Mouse (Mus musculus): ENCODE data around the gene Zfp978.
"Not testable (repeated sequence)": the region's sequence is repeated elsewhere in the genome, so short reads cannot be mapped to it uniquely, and the experiment has no call there.

GRCm38 (mm10) chr4:147356042-147356441, 5.1 kb upstream of the Zfp978 start:
- not testable (repeated sequence) for TF ChIP-seq CTCF (IDR thresholded peaks at IDR 0.05 in 2 of 3, conservative IDR thresholded peaks at IDR 0.05 in 1 of 3; ENCODE audit: control insufficient read depth in 1 of 3, insufficient read depth in 1 of 3, low read depth in 2 of 3, low read length in 3 of 3, poor library complexity in 1 of 3, severe bottlenecking in 1 of 3); SMC3 (IDR thresholded peaks at IDR 0.05; ENCODE audit: low read depth, low read length); RAD21 (IDR thresholded peaks at IDR 0.05; ENCODE audit: low read depth, low read length); ZC3H11A (IDR thresholded peaks at IDR 0.05; ENCODE audit: low read depth, low read length); HCFC1 (IDR thresholded peaks at IDR 0.05; ENCODE audit: low read depth, low read length); MAFK (IDR thresholded peaks at IDR 0.05; ENCODE audit: borderline replicate concordance, low read depth, low read length); EP300 (IDR thresholded peaks at IDR 0.05; ENCODE audit: low read depth in 1 of 2, low read length in 2 of 2); TCF12 (IDR thresholded peaks at IDR 0.05; ENCODE audit: low read depth, low read length); POLR2AphosphoS2 (IDR thresholded peaks at IDR 0.05; ENCODE audit: low read length); ZNF384 (IDR thresholded peaks at IDR 0.05; ENCODE audit: low read depth, low read length); USF2 (IDR thresholded peaks at IDR 0.05; ENCODE audit: borderline replicate concordance in 1 of 2, insufficient read depth in 1 of 2, low read depth in 1 of 2, low read length in 2 of 2); ETS1 (IDR thresholded peaks at IDR 0.05; ENCODE audit: low read depth, low read length); E2F4 (IDR thresholded peaks at IDR 0.05; ENCODE audit: borderline replicate concordance, low read depth, low read length); TAL1 (IDR thresholded peaks at IDR 0.05; ENCODE audit: low read length)
